Mouse (Mus musculus): ENCODE measurements around the gene Tspan5. TPM values are rescaled to one million over a fixed set of nuclear protein-coding genes. Genes with fewer than 3 reads are reported as not detected.

Tspan5 gene
- polyA plus RNA-seq, 1 experiment, result 0.05 TPM

DNA sequence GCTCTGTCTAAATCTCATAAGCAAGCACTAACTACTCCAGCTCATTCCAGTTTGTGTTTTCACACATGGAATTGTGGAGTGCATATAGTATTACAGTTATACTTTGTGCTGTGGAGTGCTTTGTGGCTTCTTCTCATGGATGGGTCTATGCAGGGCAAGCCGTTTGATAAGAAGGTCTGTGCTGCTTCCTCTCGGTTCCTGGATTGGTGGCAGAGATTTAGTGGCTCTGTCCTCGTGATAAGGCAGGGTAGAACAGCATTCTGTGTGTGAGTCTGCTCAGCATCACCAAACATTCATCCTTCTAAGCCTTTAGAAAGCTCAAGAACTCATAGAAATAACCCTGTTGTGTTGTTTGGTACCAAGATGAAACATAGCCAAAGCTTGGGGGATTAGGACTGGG is 54.6 kb downstream of the Tspan5 start:
- Histone ChIP-seq H3K9me3 (ENCODE audit: control insufficient read depth, low read length) (no peaks in the 10 kb centered on the region), H3K4me1 (ENCODE audit: control insufficient read depth) (no peaks in the 10 kb centered on the region), H3K27me3 (ENCODE audit: control insufficient read depth) (no peaks in the 10 kb centered on the region), H3K36me3 (ENCODE audit: control insufficient read depth) (no peaks in the 10 kb centered on the region), H3K4me3 (replicated peaks) (no peak overlapping the region)
- TF ChIP-seq TAL1 (IDR thresholded peaks at IDR 0.05; ENCODE audit: low read length) (no peak), GATA1 (IDR thresholded peaks at IDR 0.05; ENCODE audit: low read length) (no peak)

DNA sequence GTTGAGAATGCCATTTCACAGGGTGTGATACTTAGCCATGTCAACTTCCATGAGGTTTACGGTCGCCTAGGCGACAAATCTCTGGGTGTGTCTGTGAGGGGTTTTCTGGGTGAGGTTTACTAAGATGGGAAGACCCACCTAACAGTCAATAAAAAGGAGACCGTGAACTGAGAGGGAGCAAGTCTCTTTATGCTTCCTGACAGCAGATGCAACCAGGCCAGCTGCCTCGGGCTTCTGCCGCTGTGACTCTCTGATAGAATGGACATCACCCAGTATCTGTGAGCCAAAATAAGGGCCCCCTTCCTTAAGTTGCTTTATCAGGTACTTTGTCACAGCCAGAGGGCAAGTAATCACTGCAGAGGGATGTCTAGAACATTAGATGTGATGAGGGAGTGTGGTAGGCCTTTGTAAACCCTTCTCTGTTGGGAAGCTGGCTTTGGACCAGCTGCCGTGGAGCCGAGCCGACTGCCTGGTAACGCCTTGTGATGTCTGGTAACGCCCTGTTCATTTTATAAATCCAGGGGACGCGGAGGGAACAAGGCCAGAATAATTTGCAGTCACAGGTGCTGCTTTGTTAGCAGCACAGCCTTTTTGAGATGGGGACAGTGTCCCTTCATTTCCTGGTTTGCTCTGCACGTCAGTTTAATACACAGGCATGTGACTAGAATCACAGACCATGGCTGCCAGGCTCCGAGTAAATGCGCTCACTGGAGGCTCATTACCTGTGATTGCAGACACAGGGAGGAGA is 58.8 kb downstream of the Tspan5 start:
- Histone ChIP-seq H3K27me3 (ENCODE audit: control insufficient read depth) (no peaks in the 10 kb centered on the region), H3K36me3 (ENCODE audit: control insufficient read depth) (no peaks in the 10 kb centered on the region), H3K9me3 (ENCODE audit: control insufficient read depth, low read length) (no peaks in the 10 kb centered on the region), H3K4me3 (replicated peaks) (no peak overlapping the region), H3K4me1 (ENCODE audit: control insufficient read depth) (no peaks in the 10 kb centered on the region)
- no peak for TF ChIP-seq GATA1 (IDR thresholded peaks at IDR 0.05; ENCODE audit: low read length)
- no peak for TF ChIP-seq TAL1 (IDR thresholded peaks at IDR 0.05; ENCODE audit: low read length)

DNA sequence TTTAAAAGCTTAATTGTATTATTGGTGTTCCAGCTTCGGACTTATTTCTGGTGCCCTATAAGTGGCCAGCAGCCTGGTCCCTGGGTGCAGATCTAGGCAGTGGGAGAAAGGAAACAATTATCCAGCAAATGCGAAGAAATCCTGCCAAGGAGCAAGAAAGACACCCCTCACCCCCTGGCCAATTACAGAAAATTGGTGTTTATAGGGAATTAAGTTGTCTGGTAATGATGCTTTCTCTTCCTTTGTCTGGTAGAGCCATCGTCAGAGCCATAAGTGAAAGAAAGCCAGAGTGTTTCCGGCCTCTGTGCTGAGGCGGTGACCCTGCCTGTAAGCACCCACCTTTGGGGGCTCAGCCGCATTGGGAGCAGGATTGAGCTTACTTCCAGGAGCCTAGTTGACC is 59.7 kb downstream of the Tspan5 start:
- H3K4me3 ChIP-seq (replicated peaks), result no peak overlapping the region
- TF ChIP-seq GATA1 (IDR thresholded peaks at IDR 0.05; ENCODE audit: low read length), result no peak
- no peaks in the 10 kb centered on the region for H3K9me3 ChIP-seq (ENCODE audit: control insufficient read depth, low read length)
- H3K27me3 ChIP-seq (ENCODE audit: control insufficient read depth), result no peaks in the 10 kb centered on the region
- no peaks in the 10 kb centered on the region for H3K4me1 ChIP-seq (ENCODE audit: control insufficient read depth)
- H3K36me3 ChIP-seq (ENCODE audit: control insufficient read depth), result no peaks in the 10 kb centered on the region

DNA sequence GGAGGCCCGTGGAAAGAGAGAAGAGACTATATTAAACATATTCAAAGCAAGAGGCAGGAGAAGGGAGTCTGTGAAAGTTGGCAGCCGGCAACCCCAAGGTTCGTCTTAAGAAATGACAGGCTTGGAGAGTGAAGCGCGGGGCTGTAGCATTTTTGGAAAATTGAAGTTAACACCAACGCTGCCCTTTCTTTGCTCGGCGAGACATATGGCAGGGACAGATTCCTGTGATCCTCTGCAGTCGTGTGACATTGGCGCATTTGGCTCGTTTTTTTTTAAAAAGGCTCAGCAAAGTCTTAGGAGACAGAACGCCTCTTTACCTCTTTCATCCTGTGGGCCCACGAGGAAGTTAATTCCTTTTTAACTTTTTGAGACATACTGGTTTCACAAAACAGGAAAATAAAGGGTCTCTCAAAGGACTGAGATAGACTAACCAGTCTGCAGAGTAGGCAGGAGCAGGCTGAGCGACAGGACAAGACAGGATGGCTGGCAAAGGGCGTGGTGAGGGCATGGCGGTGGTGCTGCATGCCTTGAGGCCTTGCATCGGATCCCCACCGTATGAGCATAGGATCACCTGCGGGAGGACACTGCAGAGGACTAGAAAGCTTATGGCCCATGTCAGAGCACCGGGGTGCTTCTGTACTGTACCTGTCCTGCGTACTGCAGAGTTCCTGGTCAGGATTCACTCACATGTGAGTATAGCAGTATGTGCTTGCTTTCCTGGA is 60.9 kb downstream of the Tspan5 start:
- no peaks in the 10 kb centered on the region for H3K4me1 ChIP-seq (ENCODE audit: control insufficient read depth)
- no peaks in the 10 kb centered on the region for H3K36me3 ChIP-seq (ENCODE audit: control insufficient read depth)
- TF ChIP-seq TAL1 (IDR thresholded peaks at IDR 0.05; ENCODE audit: low read length) (no peak), GATA1 (IDR thresholded peaks at IDR 0.05; ENCODE audit: low read length) (no peak)
- H3K27me3 ChIP-seq (ENCODE audit: control insufficient read depth), result no peaks in the 10 kb centered on the region
- H3K9me3 ChIP-seq (ENCODE audit: control insufficient read depth, low read length), result no peaks in the 10 kb centered on the region
- no peak overlapping the region for H3K4me3 ChIP-seq (replicated peaks)

DNA sequence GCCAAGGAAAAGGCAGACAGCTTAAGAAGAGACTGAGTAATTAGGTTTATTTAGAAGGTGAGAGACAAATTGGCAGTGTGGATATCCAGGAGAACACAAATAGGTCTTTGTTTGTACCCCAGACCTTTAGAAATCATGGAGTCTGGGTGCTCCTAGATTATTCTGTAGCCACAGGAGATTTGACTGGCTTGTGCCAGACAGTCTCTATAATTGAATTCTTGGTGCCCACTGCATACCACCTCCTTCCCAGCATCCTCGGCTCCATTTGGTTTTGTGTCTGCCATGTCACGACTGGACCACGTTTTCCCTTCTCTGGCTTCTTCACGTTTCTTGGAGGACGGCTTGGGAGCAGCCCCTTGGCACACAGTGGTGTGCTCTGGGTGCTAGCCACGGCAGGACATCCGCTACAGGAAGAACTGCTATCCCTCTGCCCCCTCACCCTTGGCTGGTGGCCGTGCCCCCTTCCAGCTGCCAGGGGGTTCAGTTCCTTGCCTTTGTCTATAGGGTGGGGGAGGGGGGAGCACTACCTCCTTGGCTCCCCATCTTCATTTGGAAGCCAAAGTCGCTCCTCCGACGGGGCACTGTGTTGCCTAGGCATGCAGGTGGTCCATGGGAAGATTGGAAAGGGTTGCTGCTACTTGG is 61.6 kb downstream of the Tspan5 start:
- Histone ChIP-seq H3K36me3 (ENCODE audit: control insufficient read depth) (no peaks in the 10 kb centered on the region), H3K4me3 (replicated peaks) (no peak overlapping the region), H3K4me1 (ENCODE audit: control insufficient read depth) (no peaks in the 10 kb centered on the region), H3K27me3 (ENCODE audit: control insufficient read depth) (no peaks in the 10 kb centered on the region), H3K9me3 (ENCODE audit: control insufficient read depth, low read length) (no peaks in the 10 kb centered on the region)
- TF ChIP-seq GATA1 (IDR thresholded peaks at IDR 0.05; ENCODE audit: low read length) (no peak), TAL1 (IDR thresholded peaks at IDR 0.05; ENCODE audit: low read length) (no peak)

DNA sequence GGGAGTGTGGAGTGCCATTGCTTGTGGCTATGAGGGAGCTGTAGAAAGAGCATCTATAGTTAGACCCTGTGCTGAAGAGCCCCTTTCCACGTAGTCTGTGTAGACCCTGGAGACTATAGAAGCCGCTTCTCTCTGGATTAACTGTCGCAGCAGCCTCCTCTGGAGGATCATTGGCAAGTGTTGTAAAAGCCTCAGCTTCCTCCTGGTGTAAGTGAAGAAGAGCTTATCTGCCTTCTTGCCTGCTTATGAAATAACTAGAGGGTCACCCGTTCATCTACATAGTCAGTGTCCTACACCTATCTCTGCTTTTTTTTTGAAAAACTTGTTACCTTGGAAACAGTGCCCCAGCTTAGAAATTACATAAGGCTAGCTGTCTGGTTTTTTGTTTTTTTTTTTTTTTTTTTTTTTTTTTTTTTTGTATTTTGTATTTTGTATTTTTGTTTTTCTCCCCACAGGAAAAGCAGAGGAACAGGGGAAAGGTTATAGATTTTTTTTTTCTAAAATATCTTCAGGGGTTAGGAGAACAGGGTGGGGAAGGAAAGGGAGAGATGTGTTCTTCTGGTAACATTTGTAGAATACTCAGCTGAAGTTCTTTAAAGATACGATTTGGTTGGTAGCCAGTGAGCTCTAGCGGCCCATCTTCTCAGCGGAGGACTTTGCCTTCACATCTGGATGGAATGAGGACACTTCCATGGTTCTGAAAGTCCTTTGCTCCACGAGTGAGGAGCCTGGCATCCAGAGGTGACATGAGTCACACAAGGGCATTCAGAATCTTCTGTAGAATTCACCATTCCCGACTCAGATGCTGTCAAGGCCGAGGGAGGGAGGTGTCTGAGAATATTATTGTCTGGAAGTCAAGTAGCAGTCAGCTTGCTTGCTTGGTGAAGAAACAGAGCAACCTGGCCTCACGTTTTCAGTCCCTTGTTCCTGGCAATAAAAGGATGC is 62.4 kb downstream of the Tspan5 start:
- no peaks in the 10 kb centered on the region for H3K4me1 ChIP-seq (ENCODE audit: control insufficient read depth)

DNA sequence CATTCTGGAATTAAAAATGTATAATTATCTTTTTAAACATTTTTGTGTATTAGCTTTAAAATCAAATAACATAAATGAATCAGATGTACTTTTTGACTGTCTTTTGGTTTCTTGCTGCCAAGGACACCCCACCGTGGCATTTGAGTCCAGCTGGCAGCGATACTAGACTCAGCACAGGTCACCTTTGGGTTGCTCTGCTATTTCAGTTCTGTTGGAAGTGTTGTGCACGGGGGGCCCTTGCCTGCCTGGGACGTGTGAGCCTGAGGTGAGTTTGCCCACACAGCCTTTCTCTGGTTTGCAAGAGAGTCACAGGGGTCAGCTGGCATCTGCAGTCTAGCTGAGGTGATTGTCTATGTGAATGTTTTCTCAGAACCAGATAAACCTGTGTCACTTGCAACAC is 65.8 kb downstream of the Tspan5 start:
- TF ChIP-seq GATA1 (IDR thresholded peaks at IDR 0.05; ENCODE audit: low read length), result no peak
- no peak for TF ChIP-seq TAL1 (IDR thresholded peaks at IDR 0.05; ENCODE audit: low read length)
- Histone ChIP-seq H3K27me3 (ENCODE audit: control insufficient read depth) (no peaks in the 10 kb centered on the region), H3K36me3 (ENCODE audit: control insufficient read depth) (no peaks in the 10 kb centered on the region), H3K4me3 (replicated peaks) (no peak overlapping the region), H3K4me1 (ENCODE audit: control insufficient read depth) (no peaks in the 10 kb centered on the region), H3K9me3 (ENCODE audit: control insufficient read depth, low read length) (no peaks in the 10 kb centered on the region)

More for the DNA sequence above, 62.4 kb downstream of the Tspan5 start:
- TF ChIP-seq TAL1 (IDR thresholded peaks at IDR 0.05; ENCODE audit: low read length), result no peak
- no peak for TF ChIP-seq GATA1 (IDR thresholded peaks at IDR 0.05; ENCODE audit: low read length)
- Histone ChIP-seq H3K9me3 (ENCODE audit: control insufficient read depth, low read length) (no peaks in the 10 kb centered on the region), H3K36me3 (ENCODE audit: control insufficient read depth) (no peaks in the 10 kb centered on the region), H3K4me3 (replicated peaks) (no peak overlapping the region), H3K27me3 (ENCODE audit: control insufficient read depth) (no peaks in the 10 kb centered on the region)

DNA sequence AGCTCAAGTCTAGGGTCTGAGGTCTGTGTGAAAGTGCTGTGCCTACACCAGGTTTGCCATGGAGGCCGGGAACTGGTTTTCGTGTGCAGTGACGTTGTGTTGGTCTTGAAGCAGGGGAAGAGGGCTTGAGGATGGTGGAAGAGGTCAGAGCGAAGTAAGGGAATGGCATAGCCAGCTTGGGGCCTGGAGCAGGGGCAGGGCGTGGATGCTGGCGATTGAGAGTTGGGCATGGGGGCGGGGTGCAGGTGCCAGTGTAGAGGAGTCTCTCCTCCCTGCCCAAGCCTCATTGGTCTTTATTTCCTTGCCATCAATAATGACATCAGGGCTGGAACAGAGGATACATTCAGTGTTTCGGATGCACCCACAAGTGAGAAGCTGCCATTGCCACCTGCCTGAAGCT is 67.5 kb downstream of the Tspan5 start:
- H3K9me3 ChIP-seq (ENCODE audit: control insufficient read depth, low read length), result no peaks in the 10 kb centered on the region
- no peaks in the 10 kb centered on the region for H3K36me3 ChIP-seq (ENCODE audit: control insufficient read depth)
- H3K4me3 ChIP-seq (replicated peaks), result no peak overlapping the region
- H3K27me3 ChIP-seq (ENCODE audit: control insufficient read depth), result no peaks in the 10 kb centered on the region
- H3K4me1 ChIP-seq (ENCODE audit: control insufficient read depth), result no peaks in the 10 kb centered on the region
- TF ChIP-seq GATA1 (IDR thresholded peaks at IDR 0.05; ENCODE audit: low read length) (no peak), TAL1 (IDR thresholded peaks at IDR 0.05; ENCODE audit: low read length) (no peak)
